Mouse (Mus musculus): ENCODE measurements around the gene 6720489N17Rik. TPM values are rescaled to one million over a fixed set of nuclear protein-coding genes. Genes with fewer than 3 reads are reported as not detected.

The 6720489N17Rik gene
- polyA plus RNA-seq (2014; fragmentation: Illumina TruSeq; extraction: RNeasy Lipid Tissue Mini Kit (QIAGEN cat#74804)), result 37.1 TPM

DNA sequence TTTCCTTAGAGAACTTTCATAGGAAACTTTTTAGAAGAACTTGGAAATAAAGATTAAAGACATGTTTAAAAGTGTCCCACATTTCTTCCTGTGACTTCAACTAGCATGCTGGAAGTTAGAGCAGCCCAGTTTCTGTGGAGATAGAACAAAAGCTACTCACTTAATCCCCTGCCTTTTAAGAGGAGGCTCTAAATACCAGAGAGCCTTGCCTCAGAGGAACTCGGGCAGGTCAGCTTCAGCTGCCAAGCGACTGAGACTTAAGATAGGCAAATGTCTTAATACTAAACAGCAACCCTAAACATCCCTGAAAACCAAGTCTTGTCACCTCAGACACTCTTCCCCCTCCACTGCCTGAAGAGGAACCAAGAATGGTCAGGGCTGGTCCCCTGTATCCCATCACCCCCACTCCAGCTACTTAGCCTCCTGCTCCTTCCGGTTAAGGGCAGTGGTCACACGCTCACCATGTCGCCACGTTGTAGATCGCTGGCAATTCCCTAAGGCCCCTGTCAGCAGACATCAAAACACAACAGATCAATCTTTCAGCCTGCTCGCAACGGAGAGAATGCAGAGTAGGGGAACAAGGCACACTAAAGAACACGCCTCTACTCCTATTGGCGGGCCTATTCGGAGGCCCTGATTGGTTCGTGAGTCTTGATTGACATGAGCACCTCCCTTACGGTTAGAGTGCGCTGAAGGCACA lies at the start of gene 6720489N17Rik:
Gene 6720489N17Rik, minus strand, starts transcription at position 606 of the 700 bp plus-strand sequence.

GRCm38 (mm10) chr13:62571099-62571498 lies 52.9 kb downstream of the 6720489N17Rik start, which contains the start of gene Zfp934:
Zfp934 (minus strand) TSS chr13:62571199.

GRCm38 (mm10) chr13:62558189-62559110 lies 65.5 kb downstream of the 6720489N17Rik start, which contains the start of gene Zfp935:
Zfp935 (minus strand) TSS chr13:62558511.

Other genes with a start within 250 kb of the 6720489N17Rik start
- gene Gm3604, start 241.0 kb downstream of the 6720489N17Rik start, polyA plus RNA-seq (2014; fragmentation: Illumina TruSeq; extraction: RNeasy Lipid Tissue Mini Kit (QIAGEN cat#74804)), result 31.7 TPM
- gene Gm49359, start 157.3 kb downstream of the 6720489N17Rik start, polyA plus RNA-seq (2014; fragmentation: Illumina TruSeq; extraction: RNeasy Lipid Tissue Mini Kit (QIAGEN cat#74804)), result 58.4 TPM
- 45.1 TPM for gene Zfp935, start 65.7 kb downstream of the 6720489N17Rik start, polyA plus RNA-seq (2014; fragmentation: Illumina TruSeq; extraction: RNeasy Lipid Tissue Mini Kit (QIAGEN cat#74804))
- gene Zfp934, start 53.0 kb downstream of the 6720489N17Rik start, polyA plus RNA-seq (2014; fragmentation: Illumina TruSeq; extraction: RNeasy Lipid Tissue Mini Kit (QIAGEN cat#74804)), result 51.2 TPM
- gene Platr25, start 136.5 kb upstream of the 6720489N17Rik start, polyA plus RNA-seq (2014; fragmentation: Illumina TruSeq; extraction: RNeasy Lipid Tissue Mini Kit (QIAGEN cat#74804)), result 79.7 TPM
- 26.4 TPM for gene Gm5141, start 161.6 kb upstream of the 6720489N17Rik start, polyA plus RNA-seq (2014; fragmentation: Illumina TruSeq; extraction: RNeasy Lipid Tissue Mini Kit (QIAGEN cat#74804))
- gene Fbp2, start 234.2 kb upstream of the 6720489N17Rik start, polyA plus RNA-seq (2014; fragmentation: Illumina TruSeq; extraction: RNeasy Lipid Tissue Mini Kit (QIAGEN cat#74804)), result 1.7 TPM

All from ovary, adult 10 weeks (tissue).